Mouse (Mus musculus) retina, embryonic 14.5 days (tissue): ENCODE results near the gene Eps8.
"Not testable (repeated sequence)": the region's sequence is repeated elsewhere in the genome, so short reads cannot be mapped to it uniquely, and the experiment has no call there.

Source experiments
- DNase-seq: peaks from one replicate; pipeline ENCODE4 v3.0.0-alpha.2; 2015; ENCODE audit warnings: low spot score

Eps8 gene

DNA sequence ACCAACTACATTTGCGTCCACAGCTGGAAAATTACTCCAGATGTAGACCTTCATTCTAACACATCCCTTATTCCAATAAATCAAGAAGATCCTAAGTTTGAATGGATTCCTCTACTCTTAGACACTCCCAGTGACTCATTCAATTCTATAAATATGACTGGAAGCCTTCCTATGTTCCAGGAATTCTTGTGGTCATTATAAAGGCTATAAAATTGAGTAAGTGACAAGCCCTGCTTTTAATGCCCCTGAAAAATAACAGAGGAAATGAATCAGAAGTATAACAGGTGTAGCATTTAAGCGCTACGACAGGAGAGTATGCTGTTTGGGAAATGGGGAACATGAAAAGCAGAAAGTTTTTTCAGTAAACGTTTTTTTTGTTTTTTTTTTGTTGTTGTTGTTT, 139.8 kb downstream of the Eps8 start:
- DNase-seq = no peak

DNA sequence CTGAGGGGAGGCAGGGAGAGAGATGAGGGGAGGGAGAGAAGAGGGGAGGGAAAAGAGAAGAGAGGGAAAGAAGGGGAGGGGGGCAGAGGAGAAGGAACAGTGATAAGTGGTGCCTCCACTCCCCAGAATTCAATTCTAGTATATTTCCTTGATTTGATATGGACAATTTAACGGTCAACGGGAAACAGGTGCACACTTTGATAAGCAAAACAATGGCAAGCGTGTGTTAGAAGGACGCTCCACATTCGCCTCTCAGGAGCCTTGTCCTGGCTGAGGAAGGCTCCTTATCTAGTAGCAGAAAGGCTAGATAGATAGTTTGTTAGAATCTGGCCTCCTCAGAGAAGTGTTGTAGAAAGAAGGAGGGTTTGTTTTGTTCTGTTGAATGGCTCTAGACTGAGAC, 141.9 kb downstream of the Eps8 start:
- DNase-seq = no peak

DNA sequence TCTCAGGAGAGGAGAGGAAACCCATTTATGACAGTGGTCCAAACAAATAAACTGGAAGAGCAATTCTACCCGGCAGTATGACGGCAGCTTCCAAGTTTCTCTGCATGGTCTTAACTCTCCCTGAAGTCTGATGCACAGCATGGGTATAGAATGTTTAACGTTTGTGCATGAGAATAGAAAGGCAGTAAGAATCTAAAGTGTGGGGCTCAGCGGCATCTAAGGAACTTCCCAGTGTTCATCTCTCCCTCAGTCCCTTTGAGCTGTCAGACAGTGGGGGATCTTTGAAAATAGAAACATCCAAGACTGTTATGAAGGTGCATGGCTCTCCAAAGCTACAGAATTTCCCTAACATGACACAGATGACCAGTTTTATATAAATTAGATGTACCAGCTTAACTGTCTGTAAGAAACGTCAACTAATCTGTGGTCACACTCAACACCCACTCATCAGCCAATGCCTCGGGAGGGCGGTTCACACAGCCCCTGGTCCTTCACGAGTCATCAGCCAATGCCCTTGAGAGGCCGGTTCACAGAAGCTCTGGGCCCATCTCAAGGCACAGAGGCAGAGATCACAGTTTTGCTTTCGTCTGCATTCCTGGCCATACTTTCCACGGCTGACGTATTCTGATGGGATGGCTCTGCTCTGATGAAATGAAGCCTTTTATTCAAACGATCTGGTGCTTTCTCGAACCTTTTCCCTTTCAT, 145.2 kb downstream of the Eps8 start:
- DNase-seq = no peak

GRCm38 (mm10) chr6:137508936-137509335, 145.7 kb downstream of the Eps8 start:
- no peak for DNase-seq

DNA sequence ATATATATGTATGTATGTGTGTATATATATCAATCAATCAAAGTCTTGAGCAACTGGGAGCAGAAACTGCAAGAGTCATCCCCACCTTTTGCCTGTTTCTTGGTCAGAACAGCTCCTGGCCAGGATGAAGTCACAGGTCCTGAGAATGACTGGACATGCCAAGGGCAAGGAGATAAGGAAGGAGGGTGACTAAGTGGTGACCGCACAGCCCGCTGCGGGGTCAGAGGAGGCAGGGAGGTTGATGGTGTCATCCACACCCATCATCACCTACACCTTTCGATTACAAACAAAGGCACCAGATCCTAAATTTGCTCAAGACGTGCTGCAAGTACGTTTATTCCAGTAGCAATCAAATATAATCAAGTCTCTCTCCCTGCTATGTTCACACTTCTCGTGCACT, 148.1 kb downstream of the Eps8 start:
- DNase-seq = no peak

- DNase-seq = no peak
These were observed 149.0 kb downstream of the Eps8 start for GRCm38 (mm10) chr6:137505555-137506227.

DNA sequence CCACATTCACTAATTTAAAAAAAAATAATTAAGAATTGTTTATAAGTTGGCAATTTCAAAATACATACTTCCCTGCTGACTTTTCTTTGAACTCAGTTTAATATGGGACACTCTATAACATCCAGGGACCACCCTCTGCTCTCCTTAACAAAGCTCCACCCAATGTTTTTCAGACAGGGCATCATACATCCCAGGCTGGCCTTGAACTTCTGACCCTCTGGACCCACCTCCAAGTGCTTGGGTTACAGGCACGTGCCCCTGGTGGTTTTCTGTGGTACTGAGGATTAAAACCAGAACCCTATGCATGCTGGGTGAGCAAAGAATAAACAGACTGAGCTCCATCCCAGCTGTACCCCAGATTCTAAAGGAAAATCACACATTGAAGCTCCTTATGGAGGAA, 150.6 kb downstream of the Eps8 start:
- no peak for DNase-seq

DNA sequence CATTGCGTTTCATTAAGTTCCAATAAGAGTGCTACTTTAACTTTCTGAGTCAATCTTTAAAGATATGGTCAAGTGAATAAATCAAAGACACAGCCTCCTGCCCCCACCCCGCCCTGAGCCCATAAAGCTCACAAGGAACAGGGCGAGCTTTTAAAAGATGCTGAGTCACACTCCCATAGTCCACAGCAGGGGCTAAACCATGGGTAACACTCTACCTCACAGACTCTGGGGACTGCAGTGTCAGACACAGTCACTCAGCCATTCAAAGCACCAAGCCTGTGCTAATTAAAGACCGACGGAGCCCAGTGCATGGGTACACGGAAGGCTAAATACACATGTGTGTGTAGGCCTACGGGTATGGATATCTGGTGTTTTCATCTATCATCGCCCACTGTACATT, 151.2 kb downstream of the Eps8 start:
- no peak for DNase-seq

DNA sequence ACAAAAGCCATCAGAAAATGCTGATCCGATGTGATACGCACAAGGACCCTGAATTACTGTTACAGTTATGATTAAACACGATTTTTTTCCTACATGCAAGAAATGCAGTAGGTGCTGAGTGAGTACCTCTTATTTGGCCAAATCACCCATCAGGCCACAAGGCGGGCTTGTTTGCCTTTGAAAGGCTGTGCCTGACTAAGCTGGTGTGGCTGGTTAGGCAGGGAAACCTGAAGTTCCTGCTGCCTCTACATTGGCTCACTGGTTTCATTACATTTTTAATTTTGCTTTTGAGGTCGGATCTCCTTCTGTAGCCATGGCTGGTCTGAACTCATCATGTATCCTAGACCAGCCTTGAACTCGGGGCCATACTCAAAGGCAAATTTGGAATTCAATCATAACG, 151.7 kb downstream of the Eps8 start:
- no peak for DNase-seq

DNA sequence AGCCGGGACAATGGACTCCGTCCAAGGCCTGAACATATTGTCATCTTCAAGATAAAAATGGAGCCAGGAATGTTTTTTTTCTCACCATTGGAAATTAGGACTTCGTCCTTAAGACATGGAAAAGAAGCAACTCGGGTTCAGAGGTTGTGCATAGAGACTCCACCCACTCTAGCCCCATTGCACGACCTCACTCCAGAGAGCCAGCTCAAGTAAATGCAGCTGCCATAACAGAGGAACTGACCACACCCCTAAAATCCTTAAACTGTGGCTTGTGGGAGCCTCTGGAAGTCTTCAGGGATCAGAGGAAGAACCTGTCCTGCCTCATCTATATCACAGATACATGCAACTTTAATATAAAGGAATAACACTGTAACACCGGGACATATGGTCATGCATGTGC, 155.9 kb downstream of the Eps8 start:
- no peak for DNase-seq

- no peak for DNase-seq
These were observed 157.4 kb downstream of the Eps8 start for GRCm38 (mm10) chr6:137497208-137497835.

GRCm38 (mm10) chr6:137496562-137496961, 158.1 kb downstream of the Eps8 start:
- DNase-seq = no peak

DNA sequence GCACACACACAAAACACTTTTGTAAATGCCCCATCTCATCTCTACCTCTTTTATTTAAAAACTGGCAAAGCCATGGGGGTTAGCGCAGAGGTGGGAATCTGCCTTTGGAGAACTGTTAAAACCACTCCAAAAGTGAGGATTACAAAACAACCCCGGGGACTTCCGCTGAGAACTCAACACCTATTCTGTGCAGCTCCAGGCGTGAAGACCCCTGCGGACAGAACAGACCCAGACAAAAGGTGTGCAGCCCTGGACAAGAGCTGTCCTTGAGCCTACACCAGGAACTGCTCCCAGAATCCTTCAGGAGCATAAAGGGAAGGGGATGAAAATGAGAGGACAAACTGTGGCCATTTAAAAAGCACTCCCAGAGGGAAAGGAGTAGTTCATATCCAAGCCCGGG, 159.4 kb downstream of the Eps8 start:
- no peak for DNase-seq

DNA sequence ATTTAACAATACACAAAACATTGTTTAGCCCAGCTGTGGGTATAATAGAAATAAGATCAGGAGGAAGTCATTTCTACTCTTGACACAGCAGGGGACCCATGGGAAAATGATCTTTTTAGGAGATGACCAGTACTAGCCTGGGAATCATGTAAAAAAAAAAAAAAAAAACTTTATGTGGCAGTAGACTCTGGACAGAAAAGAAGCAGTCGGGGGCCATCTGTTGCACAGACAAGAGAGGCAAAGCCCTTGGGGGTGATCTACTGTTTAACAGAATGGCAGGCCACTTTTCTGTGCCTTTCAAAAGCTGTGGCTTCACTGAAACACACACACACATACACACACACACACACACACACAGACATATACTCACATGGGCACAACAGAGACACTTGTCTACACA, 159.9 kb downstream of the Eps8 start:
- no peak for DNase-seq

DNA sequence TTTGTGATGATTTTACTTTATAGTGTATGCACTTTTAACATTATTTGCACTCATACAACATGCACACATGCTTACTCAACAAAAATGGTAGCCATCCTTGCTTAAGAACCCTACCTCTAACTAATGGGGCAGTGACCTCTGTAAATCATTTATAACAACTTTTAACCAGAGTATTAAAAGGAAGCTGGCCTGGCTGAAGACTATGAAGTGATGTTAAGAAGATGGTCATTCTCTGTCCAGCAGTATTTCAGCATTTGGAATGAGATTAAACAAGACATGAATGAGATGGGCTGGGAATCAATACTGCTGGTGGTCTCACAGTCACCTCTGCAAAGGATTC, 160.6 kb downstream of the Eps8 start:
- DNase-seq = no peak

- no peak for DNase-seq
These were observed 161.2 kb downstream of the Eps8 start for GRCm38 (mm10) chr6:137493211-137494135.

GRCm38 (mm10) chr6:137492582-137492981, 162.1 kb downstream of the Eps8 start:
- DNase-seq = no peak

- DNase-seq = no peak
These were observed 163.0 kb downstream of the Eps8 start for GRCm38 (mm10) chr6:137491659-137492058.

DNA sequence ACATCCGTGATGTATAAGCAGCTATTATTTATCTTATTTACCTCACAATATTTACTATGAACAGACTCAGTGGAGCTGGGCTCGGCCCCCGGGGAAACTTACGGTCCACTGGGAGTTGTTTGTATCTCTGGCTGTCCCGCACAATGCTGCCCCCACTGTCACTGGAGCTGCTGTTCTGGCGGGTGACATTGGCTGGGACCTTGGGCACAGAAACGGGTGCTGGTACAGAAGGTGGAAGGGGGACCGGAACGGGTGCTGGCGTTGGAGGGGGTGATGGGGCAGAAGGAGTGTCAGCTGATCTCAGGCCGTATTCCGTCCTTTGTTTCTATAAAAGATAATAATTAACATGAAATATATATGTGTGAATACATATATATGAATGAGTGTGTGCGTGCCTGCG, 164.6 kb downstream of the Eps8 start:
- no peak for DNase-seq

DNA sequence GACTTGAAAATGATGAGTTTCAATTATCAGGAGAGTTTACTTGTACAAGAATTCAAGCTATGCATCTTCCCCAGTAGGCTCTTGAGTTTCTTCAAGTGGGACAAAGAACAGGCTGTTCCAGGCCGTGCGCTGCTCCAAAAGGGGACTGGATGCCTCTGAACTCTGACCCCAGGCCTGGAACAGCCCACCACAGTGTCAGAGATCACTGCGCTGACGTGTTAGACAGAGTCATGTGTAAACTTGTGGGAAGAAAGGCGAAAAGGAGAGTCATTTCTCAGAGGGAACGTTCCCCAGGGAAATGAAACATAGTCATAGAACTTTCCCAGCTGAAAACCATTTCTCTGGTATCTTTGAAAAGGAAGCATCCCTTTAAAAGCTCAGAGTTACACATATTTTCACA, 167.2 kb downstream of the Eps8 start:
- DNase-seq = no peak

DNA sequence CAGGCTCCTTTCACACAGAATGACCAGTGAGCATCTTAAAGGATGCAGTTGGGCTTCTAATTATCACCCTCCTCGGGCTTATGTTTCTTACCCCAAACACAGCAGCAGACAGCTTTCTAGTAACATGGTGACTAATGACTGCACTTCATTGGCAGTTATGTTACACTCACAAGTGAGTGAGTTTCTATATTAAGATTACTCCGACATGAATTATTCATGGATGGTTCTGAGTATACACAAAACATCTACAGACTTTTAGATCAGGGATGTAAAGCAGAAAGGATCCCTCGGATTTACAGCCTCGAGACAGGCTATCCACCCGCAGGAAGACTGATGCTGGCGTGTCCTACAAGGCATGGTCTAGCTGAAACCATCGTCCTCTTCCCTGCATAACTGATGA, 171.8 kb downstream of the Eps8 start:
- DNase-seq = no peak

GRCm38 (mm10) chr6:137475695-137476094, 179.0 kb downstream of the Eps8 start:
- not testable (repeated sequence) for DNase-seq

GRCm38 (mm10) chr6:137473433-137473832, 181.2 kb downstream of the Eps8 start:
- no peak for DNase-seq
